Mouse (Mus musculus): ENCODE data around the gene Crybg2. TPM values are rescaled to one million over a fixed set of nuclear protein-coding genes. Genes with fewer than 3 reads are reported as not detected.

Crybg2 gene
- polyA plus RNA-seq, 1 experiment from 2014 or later = 4.2 TPM

DNA sequence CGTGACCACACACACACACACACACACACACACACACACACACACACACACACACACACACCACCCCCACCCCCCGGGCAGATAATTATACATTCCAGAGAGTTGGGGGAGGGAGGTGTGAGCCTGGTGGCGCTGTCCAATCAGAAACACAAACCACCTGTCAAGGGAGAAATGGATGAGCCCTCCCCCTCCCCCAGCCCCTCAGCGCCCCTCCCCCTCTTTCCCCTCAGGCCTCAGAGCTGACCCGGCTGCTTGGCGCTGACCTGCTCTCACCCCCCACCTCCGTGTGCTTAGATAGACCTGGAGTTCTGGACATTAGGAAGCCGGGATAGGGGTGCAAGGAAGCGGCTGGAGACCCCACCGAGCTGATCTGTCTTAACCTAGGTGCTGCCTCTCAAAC lies 41.4 kb upstream of the Crybg2 start:
- H3K9ac ChIP-seq (ENCODE audit: low read length) = no peak overlapping the region
- no peak overlapping the region for H3K4me2 ChIP-seq (ENCODE audit: low read depth, low read length)
- H3K27ac ChIP-seq (ENCODE audit: low read length) = no peak overlapping the region
- WGBS = 0% methylated on average over 8 of the region's 10 CpGs
- H3K27me3 ChIP-seq (ENCODE audit: control insufficient read depth, insufficient read depth, low read depth, low read length) = peaks cover 39% of the 10 kb centered on the region
- H3K9me3 ChIP-seq (ENCODE audit: control insufficient read depth, low read length) = no peaks in the 10 kb centered on the region
- no peak overlapping the region for H3K4me3 ChIP-seq (ENCODE audit: low read length)
- H3K36me3 ChIP-seq (ENCODE audit: control insufficient read depth, insufficient read depth, low read length) = no peaks in the 10 kb centered on the region
- ATAC-seq (ENCODE audit: low read depth) = no peak
- 0 out of 2 replicates have a peak, but pooled peaks cover 3% of the 10 kb centered on the region for H3K4me1 ChIP-seq (replicated peaks; ENCODE audit: control insufficient read depth, insufficient read depth, low read length)

DNA sequence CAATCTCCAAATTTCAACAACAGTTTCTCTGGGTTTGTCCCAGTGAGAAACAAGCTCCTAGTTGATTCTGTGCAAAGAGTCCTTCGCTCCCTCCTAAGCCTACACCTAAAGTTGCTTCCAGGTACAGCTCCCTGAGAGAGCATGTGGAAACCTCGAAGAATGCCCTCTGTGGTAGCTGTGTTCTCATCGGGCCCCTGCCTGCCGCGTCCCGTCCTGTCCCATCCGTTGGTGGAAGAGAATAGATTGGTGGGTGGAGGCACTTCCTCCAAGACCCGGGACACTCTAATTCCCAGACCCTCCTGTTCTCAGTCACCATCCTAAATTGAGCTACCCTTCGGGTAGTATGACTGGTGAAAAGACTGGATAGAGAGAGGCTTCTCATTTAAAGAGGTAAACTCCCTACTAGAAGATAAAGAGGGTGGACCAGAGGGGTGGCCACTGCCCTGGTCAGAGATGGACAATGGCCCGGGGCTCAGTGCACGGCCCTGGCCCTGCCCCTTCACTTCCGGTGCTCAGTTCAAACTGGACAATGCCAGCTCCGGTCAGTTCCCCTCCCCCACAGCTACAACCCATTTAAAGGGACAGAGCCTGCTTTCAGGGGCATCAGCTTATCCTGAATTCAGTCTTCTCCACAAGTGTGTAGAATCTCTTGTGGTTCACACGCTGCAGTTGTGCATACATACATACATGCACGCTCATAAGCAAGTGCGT lies 40.8 kb upstream of the Crybg2 start:
- Histone ChIP-seq H3K4me1 (replicated peaks; ENCODE audit: control insufficient read depth, insufficient read depth, low read length) (0 out of 2 replicates have a peak, but pooled peaks cover 3% of the 10 kb centered on the region), H3K9me3 (ENCODE audit: control insufficient read depth, low read length) (no peaks in the 10 kb centered on the region), H3K36me3 (ENCODE audit: control insufficient read depth, insufficient read depth, low read length) (no peaks in the 10 kb centered on the region), H3K4me2 (ENCODE audit: low read depth, low read length) (no peak overlapping the region), H3K9ac (ENCODE audit: low read length) (no peak overlapping the region), H3K4me3 (ENCODE audit: low read length) (no peak overlapping the region), H3K27ac (ENCODE audit: low read length) (no peak overlapping the region), H3K27me3 (ENCODE audit: control insufficient read depth, insufficient read depth, low read depth, low read length) (peaks cover 39% of the 10 kb centered on the region)
- WGBS = 2% methylated on average over 16 of the region's 16 CpGs
- ATAC-seq (ENCODE audit: low read depth) = no peak

DNA sequence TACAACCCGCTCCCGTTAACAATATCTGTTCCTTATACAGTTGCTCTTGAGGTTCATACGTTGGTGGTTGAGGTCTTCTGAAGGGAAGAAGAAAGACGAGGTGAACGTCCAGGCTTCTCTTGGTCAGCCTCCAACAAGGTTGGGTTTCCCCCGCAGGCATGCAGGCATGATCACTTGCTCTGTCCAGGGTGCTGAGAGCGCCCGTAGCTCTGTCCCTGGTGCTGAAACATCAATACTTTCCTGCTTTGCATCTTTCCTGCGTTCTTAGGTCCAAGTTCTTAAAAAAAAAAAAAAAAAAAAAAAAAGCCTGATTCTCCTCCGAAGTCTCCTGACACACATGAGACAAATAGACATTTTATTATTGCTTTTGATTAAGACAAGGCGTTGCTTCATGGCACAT lies 40.0 kb upstream of the Crybg2 start:
- ATAC-seq (ENCODE audit: low read depth) = no peak
- no peak overlapping the region for H3K4me3 ChIP-seq (ENCODE audit: low read length)
- no peak overlapping the region for H3K4me2 ChIP-seq (ENCODE audit: low read depth, low read length)
- 0 out of 2 replicates have a peak, but pooled peaks cover 3% of the 10 kb centered on the region for H3K4me1 ChIP-seq (replicated peaks; ENCODE audit: control insufficient read depth, insufficient read depth, low read length)
- 1% methylated on average over 11 of the region's 11 CpGs for WGBS
- no peak overlapping the region for H3K9ac ChIP-seq (ENCODE audit: low read length)
- H3K36me3 ChIP-seq (ENCODE audit: control insufficient read depth, insufficient read depth, low read length) = no peaks in the 10 kb centered on the region
- no peak overlapping the region for H3K27ac ChIP-seq (ENCODE audit: low read length)
- H3K27me3 ChIP-seq (ENCODE audit: control insufficient read depth, insufficient read depth, low read depth, low read length) = peaks cover 39% of the 10 kb centered on the region
- H3K9me3 ChIP-seq (ENCODE audit: control insufficient read depth, low read length) = no peaks in the 10 kb centered on the region

DNA sequence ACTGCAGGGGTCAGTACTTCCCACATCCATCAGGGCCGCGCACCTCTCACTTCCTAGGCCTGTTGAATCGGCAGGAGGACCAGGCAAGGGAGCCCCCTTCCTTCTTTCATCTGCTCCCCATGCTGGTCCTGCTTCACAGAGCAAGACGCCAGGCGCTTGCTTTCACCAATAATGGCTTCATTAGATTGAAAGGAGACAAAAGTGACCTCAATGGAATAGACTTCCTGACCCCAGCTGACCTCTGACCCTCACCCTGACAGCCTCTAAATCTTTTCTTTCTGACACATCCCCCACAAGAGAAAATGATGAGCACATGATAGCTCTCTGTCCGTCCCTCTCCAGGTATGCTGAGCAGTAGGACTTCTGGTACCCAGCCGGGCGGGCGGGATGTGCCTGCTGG lies 34.8 kb upstream of the Crybg2 start:
- no peak overlapping the region for H3K27ac ChIP-seq (ENCODE audit: low read length)
- WGBS = 58% methylated on average over 9 of the region's 9 CpGs
- H3K4me2 ChIP-seq (ENCODE audit: low read depth, low read length) = no peak overlapping the region
- no peaks in the 10 kb centered on the region for H3K36me3 ChIP-seq (ENCODE audit: control insufficient read depth, insufficient read depth, low read length)
- H3K9me3 ChIP-seq (ENCODE audit: control insufficient read depth, low read length) = no peaks in the 10 kb centered on the region
- no peak for ATAC-seq (ENCODE audit: low read depth)
- H3K4me3 ChIP-seq (ENCODE audit: low read length) = no peak overlapping the region
- no peaks in the 10 kb centered on the region for H3K4me1 ChIP-seq (replicated peaks; ENCODE audit: control insufficient read depth, insufficient read depth, low read length)
- H3K27me3 ChIP-seq (ENCODE audit: control insufficient read depth, insufficient read depth, low read depth, low read length) = no peaks in the 10 kb centered on the region
- H3K9ac ChIP-seq (ENCODE audit: low read length) = no peak overlapping the region

DNA sequence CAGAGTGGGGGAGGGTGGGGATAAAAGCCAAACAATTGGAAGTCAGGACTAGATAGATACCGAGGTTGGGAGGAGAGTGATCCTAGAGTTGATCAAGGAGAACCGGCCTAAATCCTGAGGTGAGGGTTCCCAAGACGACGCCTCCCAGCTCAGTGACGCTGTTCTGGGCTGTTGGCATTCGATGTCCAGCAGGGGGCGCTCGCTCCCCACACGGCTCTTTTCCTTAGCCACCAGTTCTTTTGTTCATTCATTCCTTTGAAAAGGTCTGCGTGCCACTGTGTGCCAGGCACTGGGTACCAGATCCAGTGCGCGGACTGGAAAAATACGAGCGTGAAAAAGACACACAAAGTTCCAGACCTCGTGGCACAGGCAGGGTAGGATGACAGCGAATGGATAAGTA lies 24.7 kb upstream of the Crybg2 start:
- no peak overlapping the region for H3K4me2 ChIP-seq (ENCODE audit: low read depth, low read length)
- H3K4me3 ChIP-seq (ENCODE audit: low read length) = no peak overlapping the region
- ATAC-seq (ENCODE audit: low read depth) = peak; percentile 43; the same call in 1 of the 2 replicates
- no peaks in the 10 kb centered on the region for H3K4me1 ChIP-seq (replicated peaks; ENCODE audit: control insufficient read depth, insufficient read depth, low read length)
- no peak overlapping the region for H3K9ac ChIP-seq (ENCODE audit: low read length)
- WGBS = 3% methylated on average over 16 of the region's 16 CpGs
- H3K36me3 ChIP-seq (ENCODE audit: control insufficient read depth, insufficient read depth, low read length) = no peaks in the 10 kb centered on the region
- no peaks in the 10 kb centered on the region for H3K9me3 ChIP-seq (ENCODE audit: control insufficient read depth, low read length)
- H3K27ac ChIP-seq (ENCODE audit: low read length) = no peak overlapping the region
- no peaks in the 10 kb centered on the region for H3K27me3 ChIP-seq (ENCODE audit: control insufficient read depth, insufficient read depth, low read depth, low read length)

DNA sequence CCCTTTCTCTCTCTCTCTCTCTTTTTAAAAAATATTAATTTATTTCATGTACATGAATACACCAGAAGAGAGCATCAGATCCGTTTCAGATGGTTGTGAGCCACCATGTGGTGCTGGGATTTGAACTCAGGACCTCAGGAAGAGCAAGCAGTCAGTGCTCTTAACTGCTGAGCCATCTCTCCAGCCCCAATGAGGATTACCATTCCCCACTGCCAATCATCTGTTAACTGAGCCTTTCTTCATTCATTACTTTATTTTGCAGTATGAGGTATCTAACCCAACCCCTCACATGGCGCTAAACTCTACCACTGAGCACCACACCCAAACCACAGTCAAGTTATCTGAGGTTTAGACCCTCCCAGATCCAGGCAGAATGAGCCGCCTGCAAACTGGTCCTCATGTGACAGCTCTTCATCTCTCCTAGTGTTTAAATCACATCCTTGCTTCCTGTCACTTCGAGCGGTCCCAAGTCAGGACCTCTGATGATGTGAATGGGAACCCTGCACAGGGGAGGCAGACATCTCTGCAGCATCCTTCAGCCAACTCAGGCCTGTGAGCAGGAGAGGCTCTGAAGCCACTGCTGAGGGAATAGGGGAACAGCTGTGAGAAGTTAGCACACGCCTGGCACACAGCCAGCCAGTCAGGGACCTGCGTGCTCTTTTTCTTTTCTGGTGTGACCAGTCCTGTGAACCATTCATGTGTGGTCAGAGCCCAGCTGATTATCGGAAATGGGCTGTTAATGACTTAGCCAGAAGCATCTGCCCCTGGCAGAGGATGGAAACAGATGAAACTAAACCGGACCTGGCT lies 19.1 kb upstream of the Crybg2 start:
- H3K9me3 ChIP-seq (ENCODE audit: control insufficient read depth, low read length) = no peaks in the 10 kb centered on the region
- H3K36me3 ChIP-seq (ENCODE audit: control insufficient read depth, insufficient read depth, low read length) = no peaks in the 10 kb centered on the region
- H3K4me1 ChIP-seq (replicated peaks; ENCODE audit: control insufficient read depth, insufficient read depth, low read length) = no peaks in the 10 kb centered on the region
- no peak overlapping the region for H3K4me2 ChIP-seq (ENCODE audit: low read depth, low read length)
- no peak overlapping the region for H3K4me3 ChIP-seq (ENCODE audit: low read length)
- no peak overlapping the region for H3K9ac ChIP-seq (ENCODE audit: low read length)
- peak; percentile 52 for ATAC-seq (ENCODE audit: low read depth)
- WGBS = 28% methylated on average over 9 of the region's 9 CpGs
- H3K27ac ChIP-seq (ENCODE audit: low read length) = no peak overlapping the region
- no peaks in the 10 kb centered on the region for H3K27me3 ChIP-seq (ENCODE audit: control insufficient read depth, insufficient read depth, low read depth, low read length)

DNA sequence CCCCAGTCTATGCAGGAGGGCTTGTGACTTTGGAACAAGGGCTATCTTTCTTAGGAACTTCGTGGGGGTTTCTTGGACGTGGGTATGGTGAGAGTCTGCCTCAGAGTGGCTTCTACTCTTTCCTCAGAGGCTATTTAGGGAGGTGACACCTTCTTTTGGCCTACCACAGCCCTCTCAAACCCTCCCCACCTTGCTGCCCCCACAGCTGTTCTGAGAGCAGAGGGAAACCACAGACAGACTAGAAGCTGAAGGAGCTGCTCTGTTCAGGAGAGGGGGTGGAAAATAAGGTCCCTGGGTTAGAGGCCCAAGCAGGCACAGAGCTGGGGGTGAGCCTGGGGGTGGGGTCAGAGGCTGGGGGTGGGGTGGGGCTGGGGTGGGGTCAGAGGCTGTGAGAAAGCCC lies 17.6 kb upstream of the Crybg2 start:
- Histone ChIP-seq H3K9me3 (ENCODE audit: control insufficient read depth, low read length) (no peaks in the 10 kb centered on the region), H3K27ac (ENCODE audit: low read length) (no peak overlapping the region), H3K9ac (ENCODE audit: low read length) (no peak overlapping the region), H3K4me1 (replicated peaks; ENCODE audit: control insufficient read depth, insufficient read depth, low read length) (no peaks in the 10 kb centered on the region), H3K4me3 (ENCODE audit: low read length) (no peak overlapping the region), H3K4me2 (ENCODE audit: low read depth, low read length) (no peak overlapping the region), H3K36me3 (ENCODE audit: control insufficient read depth, insufficient read depth, low read length) (no peaks in the 10 kb centered on the region), H3K27me3 (ENCODE audit: control insufficient read depth, insufficient read depth, low read depth, low read length) (no peaks in the 10 kb centered on the region)
- WGBS = 47% methylated on average over 2 of the region's 2 CpGs
- no peak for ATAC-seq (ENCODE audit: low read depth)

DNA sequence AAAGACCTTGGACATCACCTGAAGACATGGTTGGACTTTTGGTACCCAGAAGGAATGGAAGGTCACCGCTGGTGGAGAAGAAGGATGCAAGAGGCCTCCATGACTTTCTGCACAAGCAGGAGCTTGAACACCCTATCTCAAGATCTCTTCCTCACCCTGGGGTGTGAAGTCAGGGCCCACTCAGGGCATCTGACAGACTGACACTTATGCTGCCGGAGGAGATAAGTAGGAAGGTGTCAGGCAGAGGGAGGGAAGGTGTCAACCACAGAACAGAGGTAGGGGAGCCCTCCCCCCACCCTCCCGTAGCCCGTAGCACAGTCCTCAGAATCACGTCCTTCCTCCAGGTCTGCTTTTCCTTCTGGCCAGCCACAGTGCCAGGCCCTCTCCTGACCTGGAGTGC lies 13.0 kb upstream of the Crybg2 start:
- Histone ChIP-seq H3K9ac (ENCODE audit: low read length) (no peak overlapping the region), H3K4me2 (ENCODE audit: low read depth, low read length) (no peak overlapping the region), H3K27me3 (ENCODE audit: control insufficient read depth, insufficient read depth, low read depth, low read length) (no peaks in the 10 kb centered on the region), H3K9me3 (ENCODE audit: control insufficient read depth, low read length) (no peaks in the 10 kb centered on the region), H3K27ac (ENCODE audit: low read length) (no peak overlapping the region), H3K4me1 (replicated peaks; ENCODE audit: control insufficient read depth, insufficient read depth, low read length) (peaks cover 2% of the 10 kb centered on the region), H3K4me3 (ENCODE audit: low read length) (no peak overlapping the region), H3K36me3 (ENCODE audit: control insufficient read depth, insufficient read depth, low read length) (no peaks in the 10 kb centered on the region)
- 32% methylated on average over 5 of the region's 5 CpGs for WGBS
- no peak for ATAC-seq (ENCODE audit: low read depth)

DNA sequence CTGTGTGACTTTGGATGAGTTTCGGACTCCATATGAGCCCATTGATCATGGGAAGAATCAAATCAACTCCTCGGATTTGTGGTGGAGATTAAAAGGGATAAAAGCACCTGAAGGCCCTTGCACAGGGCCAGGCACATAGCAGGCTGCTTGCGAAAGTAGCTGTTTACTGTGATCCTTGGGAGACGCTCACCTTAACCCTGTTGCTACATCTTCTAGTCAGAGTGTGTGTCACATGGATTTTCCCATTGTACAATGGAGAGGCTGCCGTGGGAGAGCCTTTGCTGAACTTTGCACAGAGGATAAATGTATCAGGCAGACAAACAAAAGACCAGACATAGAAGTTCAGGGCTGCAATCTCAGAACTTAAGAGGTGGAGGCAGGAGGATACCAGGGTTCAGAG lies 8.7 kb upstream of the Crybg2 start:
- Histone ChIP-seq H3K4me2 (ENCODE audit: low read depth, low read length) (no peak overlapping the region), H3K27ac (ENCODE audit: low read length) (no peak overlapping the region), H3K36me3 (ENCODE audit: control insufficient read depth, insufficient read depth, low read length) (no peaks in the 10 kb centered on the region), H3K9ac (ENCODE audit: low read length) (no peak overlapping the region), H3K27me3 (ENCODE audit: control insufficient read depth, insufficient read depth, low read depth, low read length) (no peaks in the 10 kb centered on the region), H3K4me3 (ENCODE audit: low read length) (no peak overlapping the region), H3K4me1 (replicated peaks; ENCODE audit: control insufficient read depth, insufficient read depth, low read length) (peaks cover 4% of the 10 kb centered on the region), H3K9me3 (ENCODE audit: control insufficient read depth, low read length) (no peaks in the 10 kb centered on the region)
- WGBS = 77% methylated on average over 5 of the region's 5 CpGs
- no peak for ATAC-seq (ENCODE audit: low read depth)

Measured in lung, embryonic 16.5 days (tissue).